Mouse (Mus musculus) left cerebral cortex, adult 18-20 months (tissue): ENCODE measurements around the gene Gm42878. TPM values are rescaled to one million over a fixed set of nuclear protein-coding genes. Genes with fewer than 3 reads are reported as not detected.
"Not testable (repeated sequence)": the region's sequence is repeated elsewhere in the genome, so short reads cannot be mapped to it uniquely, and the experiment has no call there.

Experiments used
- DNase-seq, 2 experiments: peaks; one replicate each; pipeline ENCODE4 v3.0.0; 2021 to 2022; ENCODE audit warnings: low spot score in 2 of 2, mixed read lengths in 1 of 2
- total RNA-seq, 2 experiments: library from RNA; stranded (reverse); gene quantifications; 2 replicates each; pipeline ENCODE4 v1.2.3; 2021

Gm42878 gene
- total RNA-seq, 2 experiments from 2014 or later, result not detected

GRCm38 (mm10) chr5:121566035-121566681 lies 20.9 kb upstream of the Gm42878 start:
- DNase-seq, result no peak

- peak; percentile 86 to 87 for DNase-seq
These were observed 19.2 kb upstream of the Gm42878 start for GRCm38 (mm10) chr5:121564468-121564895.

GRCm38 (mm10) chr5:121562436-121562835 lies 17.2 kb upstream of the Gm42878 start:
- no peak for DNase-seq

GRCm38 (mm10) chr5:121549196-121549595 lies 3.9 kb upstream of the Gm42878 start:
- no peak for DNase-seq

GRCm38 (mm10) chr5:121547084-121547483 lies 1.8 kb upstream of the Gm42878 start:
- no peak for DNase-seq

GRCm38 (mm10) chr5:121546530-121546895 lies 1.2 kb upstream of the Gm42878 start:
- DNase-seq, result peak; percentile 27 to 35

- DNase-seq, result peak; percentile 96 to 98
These were observed 679 bp upstream of the Gm42878 start, which contains the start of gene Mapkapk5 for GRCm38 (mm10) chr5:121545793-121546529. Gene Mapkapk5, minus strand, starts transcription at chr5:121545905.

- DNase-seq, result no peak
These were observed 1.9 kb downstream of the Gm42878 start for GRCm38 (mm10) chr5:121543370-121543769.

- no peak for DNase-seq
These were observed 4.0 kb downstream of the Gm42878 start for GRCm38 (mm10) chr5:121541235-121541634.

- no peak for DNase-seq
These were observed 5.2 kb downstream of the Gm42878 start for GRCm38 (mm10) chr5:121540066-121540465.

GRCm38 (mm10) chr5:121537588-121537987 lies 7.7 kb downstream of the Gm42878 start:
- no peak for DNase-seq

GRCm38 (mm10) chr5:121536921-121537555 lies 8.2 kb downstream of the Gm42878 start:
- DNase-seq, result no peak

GRCm38 (mm10) chr5:121535116-121535515 lies 10.2 kb downstream of the Gm42878 start:
- no peak for DNase-seq

- DNase-seq, result peak in 1 of 2 experiments; percentile 14
These were observed 10.8 kb downstream of the Gm42878 start for GRCm38 (mm10) chr5:121534521-121534920.

- DNase-seq, result no peak
These were observed 18.3 kb downstream of the Gm42878 start for GRCm38 (mm10) chr5:121526961-121527360.

- DNase-seq, result no peak
These were observed 18.8 kb downstream of the Gm42878 start for GRCm38 (mm10) chr5:121526526-121526925.

- no peak for DNase-seq
These were observed 19.4 kb downstream of the Gm42878 start for GRCm38 (mm10) chr5:121525774-121526450.

- DNase-seq, result not testable (repeated sequence)
These were observed 25.5 kb downstream of the Gm42878 start for GRCm38 (mm10) chr5:121519758-121520157.

- DNase-seq, result no peak
These were observed 26.3 kb downstream of the Gm42878 start for GRCm38 (mm10) chr5:121518983-121519382.

- no peak for DNase-seq
These were observed 35.3 kb downstream of the Gm42878 start for GRCm38 (mm10) chr5:121510009-121510408.

- DNase-seq, result no peak
These were observed 38.4 kb downstream of the Gm42878 start for GRCm38 (mm10) chr5:121506846-121507245.
